Mouse (Mus musculus) liver, postnatal 0 days (tissue): Measurements from ENCODE around the gene Col4a2. TPM values are rescaled to one million over a fixed set of nuclear protein-coding genes. Genes with fewer than 3 reads are reported as not detected.

Source experiments
- ATAC-seq: fragments of 200-750 bp; cut with Nextera tagmentation; 2 replicates; pipeline ENCODE4 v1.8.0; 2017; ENCODE audit warnings: mild to moderate bottlenecking, moderate library complexity
- DNase-seq: peaks from one replicate; pipeline ENCODE4 v3.0.0-alpha.2; 2016
- H3K27ac ChIP-seq: fragments of 300-500 bp; sonication (generic); 2 replicates; pipeline ENCODE4 v1.5.1; 2014; ENCODE audit warnings: antibody characterized with exemption, moderate library complexity, mild to moderate bottlenecking, low read depth
- H3K27me3 ChIP-seq: fragments of 300-500 bp; sonication (generic); 2 replicates; pipeline ENCODE4 v1.6.1; 2014; ENCODE audit warnings: low read length, control low read depth, mixed read lengths; ENCODE audit not compliant: insufficient read depth
- H3K36me3 ChIP-seq: fragments of 300-500 bp; sonication (generic); replicated peaks from 2 replicates; pipeline ENCODE4 v1.6.1; 2014; ENCODE audit warnings: mild to moderate bottlenecking, control low read depth, low read length, moderate library complexity, mixed read lengths; ENCODE audit not compliant: insufficient read depth
- H3K4me1 ChIP-seq: fragments of 300-500 bp; sonication (generic); 2 replicates; pipeline ENCODE4 v1.6.1; 2014; ENCODE audit warnings: antibody characterized with exemption, mild to moderate bottlenecking, control low read depth; ENCODE audit not compliant: insufficient read depth
- H3K4me2 ChIP-seq: fragments of 300-500 bp; sonication (generic); 2 replicates; pipeline ENCODE4 v1.6.1; 2014; ENCODE audit warnings: low read depth, mild to moderate bottlenecking, low read length, moderate library complexity, mixed read lengths
- H3K4me3 ChIP-seq: fragments of 300-500 bp; sonication (generic); 2 replicates; pipeline ENCODE4 v1.5.1; 2014; ENCODE audit warnings: low read depth, low read length
- H3K9ac ChIP-seq: fragments of 300-500 bp; sonication (generic); replicated peaks from 2 replicates; pipeline ENCODE4 v1.6.1; 2014; ENCODE audit warnings: mild to moderate bottlenecking, moderate library complexity
- H3K9me3 ChIP-seq: fragments of 300-500 bp; sonication (generic); 2 replicates; pipeline ENCODE4 v1.6.1; 2016; ENCODE audit warnings: mild to moderate bottlenecking, control low read depth, low read length, mixed read lengths
- CTCF ChIP-seq: sonication (generic); IDR thresholded peaks from 2 replicates; pipeline ENCODE4 v1.5.1; 2016; ENCODE audit warnings: antibody characterized with exemption, low read depth
- EP300 ChIP-seq: IDR thresholded peaks from 2 replicates; pipeline ENCODE4 v1.6.1; 2016; ENCODE audit warnings: antibody characterized with exemption, low read depth, mild to moderate bottlenecking
- WGBS: fragments of 180-500 bp; shearing (Covaris S2); extraction: QIAGEN DNeasy Blood & Tissue Kit; methylation state at CpG from one replicate; pipeline ENCODE4 v1.1.7; 2014; ENCODE audit not compliant: insufficient replicate concordance; 5-methylcytosine and 5-hydroxymethylcytosine counted together
- polyA plus RNA-seq: library from polyadenylated mRNA; unstranded; fragments of >200 nt; fragmentation: Nextera tagmentation; extraction: Ambion mirVana; gene quantifications from 2 replicates; pipeline ENCODE4 v1.2.1, GENCODE M21; 2015

Gene Col4a2
- polyA plus RNA-seq, 1 experiment from 2014 or later, result 9.7 TPM

DNA sequence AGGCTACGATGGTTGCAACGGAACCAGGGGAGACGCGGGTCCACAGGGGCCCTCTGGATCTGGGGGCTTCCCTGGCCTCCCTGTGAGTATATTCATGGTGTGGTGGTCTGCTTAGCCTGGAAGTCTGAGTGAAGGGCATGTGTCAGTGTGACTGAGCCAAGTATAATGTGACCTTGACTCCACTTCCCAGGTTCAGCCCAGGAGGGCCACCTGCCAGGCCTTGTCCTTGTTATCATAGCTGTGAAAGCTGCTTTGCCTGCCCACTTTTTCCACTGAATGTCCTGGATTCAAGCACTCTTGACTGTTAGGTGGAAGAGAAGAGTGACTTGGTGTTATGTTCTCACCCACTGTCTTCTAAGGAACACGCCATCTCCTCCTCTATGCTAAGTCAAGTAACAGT, 88.6 kb downstream of the Col4a2 start:
- Histone ChIP-seq H3K27ac (no peak overlapping the region), H3K4me1 (peaks cover 6% of the 10 kb centered on the region; the same call in 1 of the 2 replicates), H3K9me3 (no peaks in the 10 kb centered on the region), H3K27me3 (no peaks in the 10 kb centered on the region), H3K4me3 (no peak overlapping the region), H3K4me2 (no peak overlapping the region), H3K9ac (no peak overlapping the region), H3K36me3 (no peaks in the 10 kb centered on the region)
- no peak for ATAC-seq
- 85% methylated on average over 5 of the region's 5 CpGs for WGBS
- TF ChIP-seq EP300 (no peak), CTCF (no peak)
- DNase-seq, result no peak

DNA sequence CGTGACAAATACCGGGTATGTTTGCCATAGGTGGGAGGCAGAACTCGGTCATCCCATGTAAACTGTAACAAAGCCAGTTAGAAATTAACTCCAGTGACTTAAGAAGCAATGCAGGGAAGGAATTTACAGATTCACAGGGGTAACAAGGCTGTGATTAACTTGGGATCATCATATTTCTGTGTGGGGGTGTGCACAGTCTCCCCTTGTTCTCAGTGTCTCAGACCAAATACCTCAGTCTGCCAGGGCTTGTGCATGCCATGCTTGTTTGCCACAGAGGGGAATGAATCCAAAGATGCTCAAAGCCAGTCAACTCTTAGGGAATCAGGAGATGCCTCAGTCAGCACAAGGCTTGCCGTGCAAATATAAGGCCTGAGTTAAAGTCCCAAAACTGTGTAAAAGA, 89.6 kb downstream of the Col4a2 start:
- H3K27me3 ChIP-seq, result no peaks in the 10 kb centered on the region
- peaks cover 6% of the 10 kb centered on the region; the same call in 1 of the 2 replicates for H3K4me1 ChIP-seq
- ATAC-seq (no peak), DNase-seq (no peak)
- no peaks in the 10 kb centered on the region for H3K36me3 ChIP-seq
- H3K4me3 ChIP-seq, result no peak overlapping the region
- no peak overlapping the region for H3K9ac ChIP-seq
- 77% methylated on average over 4 of the region's 4 CpGs for WGBS
- TF ChIP-seq CTCF, result no peak
- TF ChIP-seq EP300, result no peak
- no peaks in the 10 kb centered on the region for H3K9me3 ChIP-seq
- H3K4me2 ChIP-seq, result no peak overlapping the region
- no peak overlapping the region for H3K27ac ChIP-seq

GRCm38 (mm10) chr8:11403813-11404212, 91.2 kb downstream of the Col4a2 start:
- no peak overlapping the region for H3K4me3 ChIP-seq

GRCm38 (mm10) chr8:11404614-11405013, 92.0 kb downstream of the Col4a2 start:
- Histone ChIP-seq H3K27me3 (no peaks in the 10 kb centered on the region), H3K9ac (no peak overlapping the region), H3K9me3 (no peaks in the 10 kb centered on the region), H3K36me3 (no peaks in the 10 kb centered on the region), H3K27ac (peak overlapping the region; percentile 22; the same call in 1 of the 2 replicates), H3K4me3 (no peak overlapping the region), H3K4me1 (peaks cover 3% of the 10 kb centered on the region; the same call in 1 of the 2 replicates), H3K4me2 (no peak overlapping the region)
- WGBS, result 74% methylated on average over 4 of the region's 4 CpGs
- no peak for TF ChIP-seq EP300
- no peak for TF ChIP-seq CTCF
- DNase-seq (no peak), ATAC-seq (no peak)

More at GRCm38 (mm10) chr8:11403813-11404212, 91.2 kb downstream of the Col4a2 start:
- Histone ChIP-seq H3K9me3 (no peaks in the 10 kb centered on the region), H3K4me1 (peaks cover 3% of the 10 kb centered on the region; the same call in 1 of the 2 replicates), H3K36me3 (no peaks in the 10 kb centered on the region), H3K27ac (peak overlapping the region; percentile 29; the same call in 1 of the 2 replicates), H3K27me3 (no peaks in the 10 kb centered on the region), H3K9ac (no peak overlapping the region), H3K4me2 (no peak overlapping the region; the same call in 1 of the 2 replicates)
- ATAC-seq (peak; percentile 54), DNase-seq (peak; percentile 36)
- WGBS, result 67% methylated on average over 9 of the region's 9 CpGs
- TF ChIP-seq EP300 (no peak), CTCF (no peak)

DNA sequence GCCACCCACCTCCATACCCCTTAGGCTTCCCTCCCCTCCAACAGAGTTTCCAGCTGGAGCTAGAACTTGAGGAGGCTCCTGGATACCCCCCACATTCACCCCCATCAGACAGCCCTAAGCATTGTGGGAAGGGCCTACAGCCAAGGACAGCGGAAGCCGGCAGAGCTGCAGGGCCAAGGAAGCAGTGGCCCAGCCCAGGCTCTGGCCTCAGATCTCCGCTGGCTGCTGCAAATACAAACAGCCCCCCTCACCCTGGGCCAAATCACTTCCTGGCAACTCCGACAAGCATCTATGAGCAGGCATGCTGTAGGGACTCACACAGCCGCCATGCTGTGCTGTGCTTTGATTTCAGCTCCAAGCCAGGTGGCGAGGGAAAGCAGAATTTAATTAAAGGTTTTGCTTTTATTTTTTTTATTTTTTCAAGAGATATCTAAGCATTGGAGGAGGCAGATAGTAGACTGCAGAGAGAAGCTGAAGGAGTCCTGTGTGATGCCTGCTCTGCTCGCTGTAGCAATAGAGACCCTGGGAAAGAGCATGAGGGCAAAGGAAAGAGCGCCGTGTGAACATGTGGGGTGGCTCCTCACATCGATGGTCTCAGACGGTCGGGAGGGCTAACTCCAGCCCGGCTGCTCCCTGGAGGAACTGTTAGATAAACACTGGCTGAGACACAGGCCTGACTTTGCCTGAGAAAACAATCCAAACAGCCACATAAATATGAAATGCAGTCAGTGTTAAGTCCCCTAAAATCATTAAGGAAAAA, 93.3 kb downstream of the Col4a2 start:
- peak; percentile 56 for ATAC-seq
- Histone ChIP-seq H3K9me3 (no peaks in the 10 kb centered on the region), H3K27ac (peak overlapping the region; percentile 39; the same call in 1 of the 2 replicates), H3K4me3 (no peak overlapping the region), H3K36me3 (no peaks in the 10 kb centered on the region), H3K4me1 (peaks cover 3% of the 10 kb centered on the region; the same call in 1 of the 2 replicates), H3K9ac (no peak overlapping the region), H3K27me3 (no peaks in the 10 kb centered on the region), H3K4me2 (no peak overlapping the region)
- WGBS, result 65% methylated on average over 13 of the region's 13 CpGs
- TF ChIP-seq CTCF (no peak), EP300 (peak; percentile 13; the same call in 1 of the 2 replicates)
- peak; percentile 29 for DNase-seq

DNA sequence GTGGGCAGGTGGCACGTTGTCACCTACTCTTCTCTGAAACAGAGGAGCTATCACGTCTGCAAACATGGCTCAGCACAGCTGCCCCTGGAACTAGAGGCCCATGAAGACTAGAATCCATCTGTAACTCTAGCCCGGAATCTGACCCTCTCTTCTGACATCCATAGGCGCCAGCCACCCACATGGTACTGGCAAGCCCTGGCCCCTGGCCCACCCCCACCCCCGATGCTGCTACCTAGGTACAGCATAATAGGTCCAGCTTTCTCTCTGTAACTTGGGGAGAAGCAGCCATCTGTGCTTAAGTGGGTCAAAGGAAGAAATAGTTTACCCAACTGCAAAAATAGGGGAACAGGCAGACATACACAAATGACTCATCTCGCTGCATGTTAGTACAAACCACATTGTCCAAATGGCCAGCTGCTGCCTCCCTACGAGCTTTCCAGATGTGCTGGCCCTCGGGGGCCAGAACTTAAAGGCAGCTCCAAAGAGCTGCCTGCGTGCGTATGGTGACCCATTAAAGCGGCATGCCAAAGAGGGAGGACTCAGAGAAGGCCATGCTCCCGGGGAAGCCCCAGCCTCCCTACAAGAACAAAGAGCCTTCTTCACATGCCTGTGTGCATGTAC, 99.0 kb downstream of the Col4a2 start:
- H3K4me1 ChIP-seq, result no peaks in the 10 kb centered on the region
- no peaks in the 10 kb centered on the region for H3K27me3 ChIP-seq
- H3K9me3 ChIP-seq, result no peaks in the 10 kb centered on the region
- WGBS, result 71% methylated on average over 12 of the region's 12 CpGs
- DNase-seq, result no peak
- no peak for TF ChIP-seq CTCF
- TF ChIP-seq EP300, result no peak
- no peak overlapping the region for H3K4me3 ChIP-seq
- no peaks in the 10 kb centered on the region for H3K36me3 ChIP-seq
- H3K9ac ChIP-seq, result no peak overlapping the region
- no peak overlapping the region; the same call in 1 of the 2 replicates for H3K27ac ChIP-seq
- H3K4me2 ChIP-seq, result no peak overlapping the region
- ATAC-seq, result no peak
